Mouse (Mus musculus): ENCODE data around the gene Fntb. TPM values are rescaled to one million over a fixed set of nuclear protein-coding genes. Genes with fewer than 3 reads are reported as not detected.
"Not testable (repeated sequence)": the region's sequence is repeated elsewhere in the genome, so short reads cannot be mapped to it uniquely, and the experiment has no call there.

Gene Fntb
- polyA plus RNA-seq, 1 experiment from 2014 or later: 35.2 TPM

DNA sequence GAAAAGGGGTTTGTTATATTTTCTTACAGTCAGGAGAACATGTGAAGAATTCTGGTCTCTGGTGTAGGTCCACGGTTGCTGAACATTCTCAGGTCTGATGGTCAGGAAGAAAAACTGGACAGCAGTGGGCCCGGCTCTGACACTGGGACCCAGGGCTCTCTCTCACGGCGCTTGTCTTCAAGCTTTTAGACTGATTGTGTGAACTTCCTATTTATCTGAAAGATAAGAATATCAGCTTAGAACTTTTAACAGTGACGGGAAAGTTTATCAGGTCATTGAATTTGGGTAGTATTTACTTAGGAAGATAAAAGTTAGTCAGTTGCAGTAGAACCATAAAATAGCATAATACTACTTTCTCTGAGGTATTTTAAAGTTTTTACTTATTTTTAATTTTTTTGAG lies 11.5 kb downstream of the Fntb start:
- H3K27ac ChIP-seq: no peak overlapping the region
- H3K4me2 ChIP-seq: no peak overlapping the region
- no peaks in the 10 kb centered on the region for H3K27me3 ChIP-seq
- H3K4me3 ChIP-seq (replicated peaks): no peak overlapping the region
- no peaks in the 10 kb centered on the region; the same call in 1 of the 2 replicates for H3K36me3 ChIP-seq (replicated peaks)
- H3K9me3 ChIP-seq: no peaks in the 10 kb centered on the region
- WGBS: 93% methylated on average over 5 of the region's 5 CpGs
- H3K9ac ChIP-seq: no peak overlapping the region
- H3K4me1 ChIP-seq: 0 out of 2 replicates have a peak, but pooled peaks cover 7% of the 10 kb centered on the region
- ATAC-seq (ENCODE audit: low FRiP score): no peak

- Histone ChIP-seq H3K9ac (no peak overlapping the region), H3K27me3 (no peaks in the 10 kb centered on the region), H3K9me3 (no peaks in the 10 kb centered on the region), H3K4me3 (replicated peaks) (no peak overlapping the region), H3K36me3 (replicated peaks) (no peaks in the 10 kb centered on the region; the same call in 1 of the 2 replicates), H3K4me2 (no peak overlapping the region), H3K27ac (no peak overlapping the region), H3K4me1 (0 out of 2 replicates have a peak, but pooled peaks cover 7% of the 10 kb centered on the region)
- ATAC-seq (ENCODE audit: low FRiP score): no peak
Measured at GRCm38 (mm10) chr12:76777845-76778244, 12.5 kb downstream of the Fntb start.

- no peak overlapping the region for H3K9ac ChIP-seq
- no peak overlapping the region for H3K4me3 ChIP-seq (replicated peaks)
- 0 out of 2 replicates have a peak, but pooled peaks cover 7% of the 10 kb centered on the region for H3K4me1 ChIP-seq
- H3K4me2 ChIP-seq: no peak overlapping the region
- no peaks in the 10 kb centered on the region for H3K27me3 ChIP-seq
- no peak overlapping the region for H3K27ac ChIP-seq
- no peaks in the 10 kb centered on the region for H3K9me3 ChIP-seq
- H3K36me3 ChIP-seq (replicated peaks): no peaks in the 10 kb centered on the region; the same call in 1 of the 2 replicates
- WGBS: 87% methylated on average over 10 of the region's 10 CpGs
- no peak for ATAC-seq (ENCODE audit: low FRiP score)
Measured at GRCm38 (mm10) chr12:76778305-76779083, 13.1 kb downstream of the Fntb start.

- no peaks in the 10 kb centered on the region for H3K9me3 ChIP-seq
- WGBS: 81% methylated on average over 5 of the region's 5 CpGs
- no peaks in the 10 kb centered on the region for H3K27me3 ChIP-seq
- H3K36me3 ChIP-seq (replicated peaks): no peaks in the 10 kb centered on the region; the same call in 1 of the 2 replicates
- ATAC-seq (ENCODE audit: low FRiP score): no peak
- H3K4me2 ChIP-seq: no peak overlapping the region
- H3K9ac ChIP-seq: no peak overlapping the region
- no peak overlapping the region for H3K4me3 ChIP-seq (replicated peaks)
- H3K4me1 ChIP-seq: 0 out of 2 replicates have a peak, but pooled peaks cover 11% of the 10 kb centered on the region
- H3K27ac ChIP-seq: no peak overlapping the region
Measured at GRCm38 (mm10) chr12:76779951-76780350, 14.6 kb downstream of the Fntb start.

DNA sequence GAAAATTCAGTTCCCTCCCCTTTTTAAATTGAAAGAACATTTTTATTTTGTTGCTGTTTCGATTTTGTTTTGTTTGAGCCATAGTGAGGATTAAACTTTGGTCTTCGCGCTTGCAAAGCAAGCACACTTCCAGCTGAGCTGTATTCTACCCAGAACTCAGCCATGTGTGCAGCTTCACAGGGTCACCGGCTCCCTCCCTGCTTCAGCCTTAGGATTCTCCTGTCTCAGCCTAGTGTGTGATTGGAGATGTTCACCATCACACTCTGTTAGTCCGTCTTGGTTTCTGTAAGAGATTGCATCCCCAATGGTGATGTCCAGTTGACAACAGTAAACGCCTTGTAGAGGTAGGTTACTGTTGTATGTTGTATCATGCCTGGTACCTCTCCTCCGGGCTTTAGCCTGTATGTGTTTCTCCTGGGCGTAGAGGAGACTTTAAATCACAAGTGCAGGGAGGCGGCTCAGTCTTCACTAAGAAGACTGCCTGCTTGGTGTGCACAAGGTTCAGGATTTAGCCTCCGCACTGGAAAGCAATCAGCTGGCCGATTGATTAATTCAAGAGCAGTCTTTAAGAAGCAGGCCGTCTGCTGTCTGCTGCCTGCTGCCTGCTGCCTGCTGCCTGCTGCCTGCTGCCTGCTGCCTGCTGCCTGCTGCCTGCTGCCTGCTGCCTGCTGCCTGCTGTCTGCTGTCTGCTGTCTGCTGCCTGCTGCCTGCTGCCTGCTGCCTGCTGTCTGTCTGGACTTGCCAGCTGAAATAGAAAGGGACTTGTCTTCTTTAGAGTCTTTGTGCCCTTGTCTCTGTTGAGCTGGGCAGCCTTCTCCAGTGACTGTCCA lies 15.5 kb downstream of the Fntb start:
- Histone ChIP-seq H3K27me3 (no peaks in the 10 kb centered on the region), H3K4me1 (0 out of 2 replicates have a peak, but pooled peaks cover 11% of the 10 kb centered on the region), H3K4me3 (replicated peaks) (no peak overlapping the region), H3K36me3 (replicated peaks) (no peaks in the 10 kb centered on the region; the same call in 1 of the 2 replicates), H3K9ac (no peak overlapping the region), H3K9me3 (no peaks in the 10 kb centered on the region), H3K4me2 (no peak overlapping the region), H3K27ac (peak overlapping the region; percentile 65)
- 67% methylated on average over 12 of the region's 12 CpGs for WGBS
- no peak for ATAC-seq (ENCODE audit: low FRiP score)

- Histone ChIP-seq H3K4me1 (0 out of 2 replicates have a peak, but pooled peaks cover 11% of the 10 kb centered on the region), H3K9ac (no peak overlapping the region), H3K27me3 (no peaks in the 10 kb centered on the region), H3K36me3 (replicated peaks) (no peaks in the 10 kb centered on the region), H3K4me2 (no peak overlapping the region), H3K4me3 (replicated peaks) (no peak overlapping the region), H3K9me3 (no peaks in the 10 kb centered on the region), H3K27ac (no peak overlapping the region)
- no peak for ATAC-seq (ENCODE audit: low FRiP score)
- 78% methylated on average over 10 of the region's 10 CpGs for WGBS
Measured at GRCm38 (mm10) chr12:76784056-76784619, 18.7 kb downstream of the Fntb start.

- Histone ChIP-seq H3K9me3 (no peaks in the 10 kb centered on the region), H3K36me3 (replicated peaks) (no peaks in the 10 kb centered on the region), H3K27me3 (no peaks in the 10 kb centered on the region), H3K9ac (no peak overlapping the region), H3K27ac (no peak overlapping the region), H3K4me2 (no peak overlapping the region), H3K4me1 (no peaks in the 10 kb centered on the region), H3K4me3 (replicated peaks) (no peak overlapping the region)
- 66% methylated on average over 8 of the region's 8 CpGs for WGBS
- ATAC-seq (ENCODE audit: low FRiP score): no peak
Measured at GRCm38 (mm10) chr12:76790446-76791084, 25.2 kb downstream of the Fntb start.

DNA sequence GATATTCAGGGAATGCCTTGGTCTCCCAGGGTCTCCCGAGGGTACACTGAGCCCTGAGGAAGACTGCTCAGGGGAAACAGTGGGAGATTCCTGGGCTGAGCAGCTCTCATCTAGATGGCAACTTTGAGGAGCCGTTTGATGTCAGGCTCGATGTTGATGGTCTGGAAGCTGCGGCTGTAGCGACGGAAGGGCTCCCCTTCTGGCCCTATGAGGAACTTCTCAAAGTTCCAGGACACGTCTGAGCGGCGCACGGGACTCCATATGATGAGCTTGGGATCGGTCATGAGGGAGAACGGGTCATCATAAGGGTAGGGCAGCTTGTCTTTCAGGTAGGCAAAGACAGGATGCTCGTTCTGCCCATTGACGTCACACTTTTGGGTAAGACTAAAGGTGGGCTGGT lies 27.2 kb downstream of the Fntb start:
- not testable (repeated sequence) for H3K9ac ChIP-seq; H3K27me3 ChIP-seq; H3K4me2 ChIP-seq; H3K36me3 ChIP-seq (replicated peaks); H3K9me3 ChIP-seq; H3K27ac ChIP-seq; H3K4me1 ChIP-seq; H3K4me3 ChIP-seq (replicated peaks); ATAC-seq (ENCODE audit: low FRiP score)
- WGBS: 62% methylated on average over 14 of the region's 14 CpGs

DNA sequence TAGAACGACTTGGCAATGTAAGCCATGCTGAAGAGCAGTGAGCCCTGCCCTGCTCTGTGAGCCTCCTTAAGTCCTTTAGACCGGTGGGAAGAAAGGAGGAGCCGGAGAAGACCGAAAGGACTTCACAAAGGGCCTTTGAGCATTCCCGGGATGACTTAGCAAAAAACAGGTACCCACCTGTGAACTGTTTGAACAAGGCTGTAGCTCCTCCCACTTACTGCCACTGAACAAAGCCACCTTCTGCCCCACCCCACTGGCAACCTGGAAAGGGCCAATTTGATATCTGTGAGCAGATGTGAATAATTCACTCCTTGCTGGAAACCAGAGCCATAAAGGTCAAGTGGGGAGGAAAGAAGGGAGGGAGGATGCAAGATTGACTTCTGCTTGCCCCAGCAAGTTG lies 30.0 kb downstream of the Fntb start, which contains the start of gene Gpx2:
TSS of gene Gpx2 (minus strand) at position 205 of the 400 bp plus-strand sequence.
- WGBS: 77% methylated on average over 5 of the region's 5 CpGs
- H3K36me3 ChIP-seq (replicated peaks): no peaks in the 10 kb centered on the region
- no peak within 1 kb of the TSS for H3K27ac ChIP-seq
- no peak for ATAC-seq (ENCODE audit: low FRiP score)
- H3K4me2 ChIP-seq: no peak within 1 kb of the TSS
- H3K4me1 ChIP-seq: peaks cover 3% of the 10 kb centered on the region; the same call in 1 of the 2 replicates
- no peak within 1 kb of the TSS for H3K9ac ChIP-seq
- no peaks in the 10 kb centered on the region for H3K27me3 ChIP-seq
- no peaks in the 10 kb centered on the region for H3K9me3 ChIP-seq
- H3K4me3 ChIP-seq (replicated peaks): no peak within 1 kb of the TSS

- ATAC-seq (ENCODE audit: low FRiP score): no peak
- Histone ChIP-seq H3K4me1 (peaks cover 3% of the 10 kb centered on the region; the same call in 1 of the 2 replicates), H3K9me3 (no peaks in the 10 kb centered on the region), H3K36me3 (replicated peaks) (no peaks in the 10 kb centered on the region), H3K4me3 (replicated peaks) (no peak overlapping the region), H3K27me3 (no peaks in the 10 kb centered on the region), H3K9ac (no peak overlapping the region), H3K27ac (no peak overlapping the region), H3K4me2 (no peak overlapping the region)
- 87% methylated on average over 7 of the region's 7 CpGs for WGBS
Measured at GRCm38 (mm10) chr12:76796938-76797539, 31.6 kb downstream of the Fntb start.

GRCm38 (mm10) chr12:76798008-76798720 lies 32.8 kb downstream of the Fntb start:
- Histone ChIP-seq H3K4me1 (peaks cover 3% of the 10 kb centered on the region; the same call in 1 of the 2 replicates), H3K36me3 (replicated peaks) (no peaks in the 10 kb centered on the region), H3K27ac (no peak overlapping the region), H3K9me3 (no peaks in the 10 kb centered on the region), H3K4me3 (replicated peaks) (no peak overlapping the region), H3K4me2 (no peak overlapping the region), H3K27me3 (no peaks in the 10 kb centered on the region), H3K9ac (no peak overlapping the region)
- WGBS: 46% methylated on average over 5 of the region's 5 CpGs
- ATAC-seq (ENCODE audit: low FRiP score): no peak

Data from forebrain, embryonic 12.5 days (tissue).